Mouse (Mus musculus): ENCODE data around the gene Tle2. TPM values are rescaled to one million over a fixed set of nuclear protein-coding genes. Genes with fewer than 3 reads are reported as not detected.

The Tle2 gene
- polyA plus RNA-seq, 1 experiment from 2014 or later = 49.7 TPM

DNA sequence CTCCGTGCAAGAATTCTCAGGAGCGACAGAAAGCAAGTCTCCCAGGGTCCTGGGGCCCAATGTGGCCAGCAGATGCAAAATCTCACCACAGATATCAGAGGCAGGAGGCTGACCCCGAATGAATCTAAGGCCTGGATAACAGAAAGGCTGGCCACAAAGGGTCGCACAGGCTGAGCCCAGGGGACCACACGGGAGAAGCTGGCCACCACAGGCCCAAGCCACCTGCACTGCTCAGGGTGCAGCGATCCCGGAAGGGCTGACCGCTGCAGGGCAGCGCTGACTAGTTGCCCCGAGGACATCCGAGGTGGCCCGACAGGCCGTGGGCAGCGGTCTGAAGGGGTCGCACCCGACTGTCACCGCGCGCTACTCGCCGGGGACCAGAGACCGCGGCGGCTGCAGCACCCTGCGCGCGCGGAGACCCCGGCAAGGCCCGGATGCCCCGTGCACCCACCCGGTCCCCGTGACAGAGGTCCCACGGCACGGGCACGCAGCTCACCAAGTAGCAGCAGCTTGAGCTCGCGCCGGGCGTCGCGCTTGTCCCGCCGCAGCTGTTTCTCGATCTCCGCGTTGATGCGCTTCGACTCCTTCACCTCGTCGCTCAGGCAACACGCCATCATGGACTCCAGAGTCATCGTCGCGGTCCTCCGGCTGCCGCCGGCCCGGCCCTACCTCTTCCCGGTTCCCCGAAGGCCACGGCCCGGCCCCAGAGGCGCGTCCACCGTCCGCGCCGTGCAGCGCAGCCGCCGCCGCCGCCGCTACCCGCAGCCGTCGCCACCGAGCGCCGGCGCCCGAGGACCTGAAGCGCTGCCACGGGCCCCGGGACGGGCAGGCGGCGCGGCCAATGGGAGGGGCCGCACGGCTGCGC is 29.8 kb upstream of the Tle2 start:
- Histone ChIP-seq H3K9ac (peak overlapping the region; percentile 74), H3K27ac (peak overlapping the region; percentile 64)
- under 1% methylated on average over 67 of the region's 93 CpGs for WGBS

DNA sequence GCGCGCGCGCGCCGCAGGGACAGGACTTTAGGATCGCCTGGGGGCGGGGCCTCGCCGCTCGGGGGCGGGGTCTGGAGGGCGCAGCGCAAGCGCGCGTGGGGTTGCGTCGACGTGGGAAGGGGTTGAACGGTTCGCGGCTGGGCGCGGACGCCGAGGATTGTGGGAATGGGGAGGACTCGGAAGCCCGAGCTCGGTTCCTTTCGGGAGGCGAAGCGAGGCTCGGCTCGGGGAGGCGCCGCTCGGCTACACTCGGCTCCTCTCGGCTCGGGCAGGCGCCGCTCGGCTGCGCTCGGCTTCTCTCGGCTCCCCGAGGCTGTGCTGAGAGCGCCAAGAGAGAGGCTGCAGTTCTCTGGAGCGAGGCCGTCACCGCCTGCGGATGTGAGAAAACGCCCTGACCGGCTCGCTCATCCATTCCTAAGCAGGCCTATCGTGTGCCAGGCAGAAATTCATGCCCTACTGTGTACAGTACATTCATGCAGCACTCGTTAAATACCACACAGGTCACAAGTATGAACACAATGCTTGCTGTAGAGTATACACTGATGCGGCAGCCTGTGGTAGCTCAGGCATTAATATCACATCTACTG is 29.1 kb upstream of the Tle2 start, which contains the start of gene Gna11:
Gene Gna11, minus strand, starts transcription at position 30 of the 587 bp plus-strand sequence.
- peak within 1 kb of the TSS; percentile 83 for H3K4me3 ChIP-seq
- peak within 1 kb of the TSS; percentile 74 for H3K9ac ChIP-seq
- peak within 1 kb of the TSS; percentile 84 for H3K27ac ChIP-seq
- ATAC-seq (ENCODE audit: borderline replicate concordance, extremely low read depth, low FRiP score, low TSS enrichment) = peak; percentile 96
- peak within 1 kb of the TSS; percentile 86 for H3K4me2 ChIP-seq
- no peaks in the 10 kb centered on the region for H3K9me3 ChIP-seq
- H3K4me1 ChIP-seq = peaks cover 36% of the 10 kb centered on the region
- no peaks in the 10 kb centered on the region for H3K36me3 ChIP-seq
- no peaks in the 10 kb centered on the region for H3K27me3 ChIP-seq
- WGBS = 2% methylated on average over 53 of the region's 59 CpGs

More for the DNA sequence above, 29.8 kb upstream of the Tle2 start:
- H3K4me3 ChIP-seq = peak overlapping the region; percentile 83
- peak overlapping the region; percentile 86 for H3K4me2 ChIP-seq
- H3K36me3 ChIP-seq = no peaks in the 10 kb centered on the region
- ATAC-seq (ENCODE audit: borderline replicate concordance, extremely low read depth, low FRiP score, low TSS enrichment) = no peak; the same call in 1 of the 2 replicates
- peaks cover 36% of the 10 kb centered on the region for H3K4me1 ChIP-seq
- H3K9me3 ChIP-seq = no peaks in the 10 kb centered on the region
- no peaks in the 10 kb centered on the region for H3K27me3 ChIP-seq

DNA sequence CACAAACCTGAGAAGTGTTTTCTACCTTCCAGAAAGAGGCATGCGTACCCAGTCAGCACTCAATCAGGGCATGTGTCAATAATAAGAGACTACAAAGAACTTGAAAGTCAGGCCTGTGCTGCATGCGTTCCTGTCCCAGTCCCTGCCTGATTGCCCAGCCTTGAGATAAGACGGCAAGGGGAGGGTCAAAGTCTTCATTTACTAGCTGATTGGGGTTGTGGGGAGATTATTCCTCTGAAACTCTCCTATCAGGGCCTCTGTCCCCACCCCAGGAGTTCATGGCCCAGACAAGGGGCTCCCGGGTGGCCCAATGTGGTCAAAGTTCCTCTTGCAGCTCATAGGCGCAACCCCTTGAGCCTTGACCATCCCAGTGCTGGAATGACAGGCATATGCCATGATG is 28.0 kb upstream of the Tle2 start:
- H3K9me3 ChIP-seq = no peaks in the 10 kb centered on the region
- H3K27ac ChIP-seq = 0 out of 2 replicates have a peak overlapping the region, but pooled peaks have one; percentile 31
- WGBS = 56% methylated on average over 5 of the region's 5 CpGs
- H3K4me1 ChIP-seq = peaks cover 35% of the 10 kb centered on the region
- no peak overlapping the region for H3K4me3 ChIP-seq
- no peak overlapping the region for H3K4me2 ChIP-seq
- no peaks in the 10 kb centered on the region for H3K36me3 ChIP-seq
- no peaks in the 10 kb centered on the region for H3K27me3 ChIP-seq
- no peak for ATAC-seq (ENCODE audit: borderline replicate concordance, extremely low read depth, low FRiP score, low TSS enrichment)
- peak overlapping the region; percentile 29; the same call in 1 of the 2 replicates for H3K9ac ChIP-seq

DNA sequence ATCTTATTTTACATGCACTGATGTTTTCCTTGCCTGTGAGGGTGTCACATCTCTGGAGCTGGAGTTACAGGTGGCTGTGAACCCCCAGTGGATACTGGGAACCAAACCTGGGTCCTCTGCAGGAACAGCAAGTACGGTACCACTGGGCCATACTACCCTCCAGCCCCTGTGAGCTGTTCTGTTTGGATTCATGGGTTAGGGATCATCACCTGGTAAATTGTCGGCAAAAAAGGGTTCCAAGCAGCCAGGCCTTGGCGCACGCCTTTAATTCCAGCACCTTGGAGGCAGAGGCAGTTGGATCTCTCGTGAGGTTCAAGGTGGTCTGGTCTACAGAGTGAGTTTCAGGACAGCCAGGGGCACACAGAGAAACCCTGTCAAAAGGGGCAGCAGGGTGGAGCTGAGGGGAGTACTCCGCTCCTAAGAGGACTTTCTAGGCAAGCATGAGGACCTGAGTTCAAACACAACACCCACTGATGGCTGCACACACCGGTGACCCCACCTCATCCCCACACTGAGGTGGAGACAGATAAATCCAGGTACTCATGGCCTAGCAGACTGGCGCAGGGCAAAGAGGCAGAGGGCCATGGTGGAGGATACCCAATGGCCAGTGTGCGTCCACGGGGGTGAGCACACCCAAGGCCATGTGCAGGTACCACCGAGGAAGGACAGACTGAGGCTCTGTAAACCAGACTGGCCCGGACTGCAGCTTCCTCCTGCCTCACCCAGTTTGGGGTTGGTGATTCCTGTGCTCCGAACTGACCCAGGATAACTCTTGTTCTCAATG is 27.4 kb upstream of the Tle2 start:
- no peaks in the 10 kb centered on the region for H3K9me3 ChIP-seq
- WGBS = 92% methylated on average over 13 of the region's 13 CpGs
- H3K9ac ChIP-seq = no peak overlapping the region
- H3K4me2 ChIP-seq = no peak overlapping the region
- H3K4me1 ChIP-seq = peaks cover 32% of the 10 kb centered on the region
- no peaks in the 10 kb centered on the region for H3K36me3 ChIP-seq
- no peak overlapping the region for H3K4me3 ChIP-seq
- no peaks in the 10 kb centered on the region for H3K27me3 ChIP-seq
- ATAC-seq (ENCODE audit: borderline replicate concordance, extremely low read depth, low FRiP score, low TSS enrichment) = no peak
- 0 out of 2 replicates have a peak overlapping the region, but pooled peaks have one; percentile 31 for H3K27ac ChIP-seq

DNA sequence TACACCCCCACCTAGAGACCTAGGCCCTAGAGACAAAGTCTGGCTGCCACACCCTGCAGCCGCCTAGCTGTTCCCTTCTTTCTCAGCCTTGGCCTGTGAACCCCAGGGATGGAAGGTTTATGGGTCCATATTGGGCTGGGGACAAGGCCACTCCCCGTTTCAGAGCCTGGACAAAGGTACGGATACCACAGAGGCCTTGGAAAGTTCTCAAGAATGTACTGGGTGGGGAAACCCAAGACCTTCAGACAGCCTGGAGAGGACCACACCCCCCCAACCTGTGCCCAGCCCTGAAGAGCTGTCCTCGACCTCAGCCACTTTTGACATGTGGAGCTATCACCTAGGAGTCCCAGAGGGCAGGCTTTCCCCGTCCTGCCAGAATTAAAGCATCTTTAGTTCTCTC is 25.4 kb upstream of the Tle2 start:
- ATAC-seq (ENCODE audit: borderline replicate concordance, extremely low read depth, low FRiP score, low TSS enrichment) = no peak
- H3K36me3 ChIP-seq = no peaks in the 10 kb centered on the region
- WGBS = 55% methylated on average over 5 of the region's 5 CpGs
- no peak overlapping the region for H3K4me3 ChIP-seq
- no peaks in the 10 kb centered on the region for H3K9me3 ChIP-seq
- peaks cover 12% of the 10 kb centered on the region for H3K4me1 ChIP-seq
- H3K27ac ChIP-seq = no peak overlapping the region
- no peak overlapping the region for H3K4me2 ChIP-seq
- H3K27me3 ChIP-seq = no peaks in the 10 kb centered on the region
- no peak overlapping the region for H3K9ac ChIP-seq

DNA sequence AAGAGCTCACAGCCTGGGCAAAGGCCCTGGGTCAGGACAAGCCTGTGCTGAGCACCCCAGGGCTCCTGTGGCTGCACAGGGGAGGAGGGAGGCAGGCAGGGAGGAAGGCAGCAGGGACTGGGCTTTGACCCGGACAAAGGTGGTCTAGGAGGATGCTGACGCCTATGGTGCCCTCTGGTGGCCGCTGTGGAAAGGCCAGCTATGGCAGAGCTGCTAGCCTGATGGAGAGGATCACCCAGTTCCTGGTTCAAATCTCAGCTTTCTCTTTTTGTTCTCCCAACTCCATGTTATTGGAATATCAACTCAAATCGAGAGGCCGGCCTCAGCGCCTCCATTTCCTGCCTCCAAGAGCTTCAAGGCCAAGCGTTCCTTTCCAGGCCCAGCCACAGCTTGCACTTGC is 24.1 kb upstream of the Tle2 start:
- no peaks in the 10 kb centered on the region for H3K36me3 ChIP-seq
- H3K27me3 ChIP-seq = no peaks in the 10 kb centered on the region
- no peak overlapping the region for H3K27ac ChIP-seq
- H3K4me1 ChIP-seq = 0 out of 2 replicates have a peak, but pooled peaks cover 9% of the 10 kb centered on the region
- no peaks in the 10 kb centered on the region for H3K9me3 ChIP-seq
- no peak for ATAC-seq (ENCODE audit: borderline replicate concordance, extremely low read depth, low FRiP score, low TSS enrichment)
- no peak overlapping the region for H3K4me3 ChIP-seq
- no peak overlapping the region for H3K9ac ChIP-seq
- 11% methylated on average over 7 of the region's 7 CpGs for WGBS
- no peak overlapping the region for H3K4me2 ChIP-seq

DNA sequence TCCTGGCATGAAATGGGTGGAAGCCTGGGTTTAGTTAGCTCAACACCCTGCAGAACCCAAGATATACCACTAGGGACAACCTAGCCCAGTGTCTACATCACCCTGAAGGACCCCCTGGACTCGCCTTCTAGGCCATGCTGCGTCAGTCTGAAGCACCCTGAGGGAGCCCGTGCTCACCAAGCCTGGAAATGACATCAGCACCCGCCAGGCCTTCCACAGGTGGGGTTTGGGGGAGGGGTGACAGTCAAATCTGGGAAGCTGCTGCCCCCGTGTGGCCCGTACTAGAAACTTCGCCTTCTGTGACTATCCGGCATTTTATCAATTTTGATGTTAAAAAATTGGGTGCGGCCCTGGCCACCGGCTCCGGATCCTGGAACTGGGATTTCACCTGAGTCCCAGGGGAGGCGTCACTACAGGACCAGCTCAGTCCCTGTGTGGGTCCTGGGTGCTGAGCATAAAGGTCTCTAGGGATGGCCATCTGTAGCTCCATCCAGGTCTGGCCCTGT is 22.7 kb upstream of the Tle2 start:
- H3K9ac ChIP-seq = no peak overlapping the region
- ATAC-seq (ENCODE audit: borderline replicate concordance, extremely low read depth, low FRiP score, low TSS enrichment) = peak; percentile 89
- no peaks in the 10 kb centered on the region for H3K27me3 ChIP-seq

DNA sequence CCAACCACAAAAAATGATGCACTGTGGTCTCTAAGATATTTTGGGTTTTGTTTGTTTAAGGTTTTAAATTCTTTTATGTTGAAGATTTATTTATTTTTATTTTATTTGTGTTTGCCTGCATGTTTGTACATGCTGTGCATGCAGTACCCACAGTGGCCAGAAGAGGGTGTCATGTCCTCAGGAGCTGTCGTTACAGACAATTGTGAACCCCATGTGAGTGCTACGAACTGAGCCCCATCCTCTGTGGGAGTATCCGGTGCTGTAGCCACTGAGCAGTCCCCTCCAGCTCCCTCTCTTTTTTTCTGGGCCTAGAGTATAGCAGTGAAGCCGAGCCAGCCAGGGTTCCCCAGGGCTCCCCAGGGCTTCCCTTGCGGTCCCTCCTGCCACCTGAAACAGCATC is 21.1 kb upstream of the Tle2 start:
- no peaks in the 10 kb centered on the region for H3K9me3 ChIP-seq
- H3K27me3 ChIP-seq = no peaks in the 10 kb centered on the region
- WGBS = 88% methylated on average over 5 of the region's 5 CpGs
- H3K4me3 ChIP-seq = no peak overlapping the region
- H3K27ac ChIP-seq = no peak overlapping the region
- 0 out of 2 replicates have a peak, but pooled peaks cover 3% of the 10 kb centered on the region for H3K4me1 ChIP-seq
- no peaks in the 10 kb centered on the region for H3K36me3 ChIP-seq
- H3K4me2 ChIP-seq = no peak overlapping the region
- H3K9ac ChIP-seq = no peak overlapping the region
- ATAC-seq (ENCODE audit: borderline replicate concordance, extremely low read depth, low FRiP score, low TSS enrichment) = no peak

More for the DNA sequence above, 22.7 kb upstream of the Tle2 start:
- Histone ChIP-seq H3K36me3 (no peaks in the 10 kb centered on the region), H3K27ac (peak overlapping the region; percentile 30), H3K4me2 (no peak overlapping the region), H3K4me3 (no peak overlapping the region), H3K4me1 (0 out of 2 replicates have a peak, but pooled peaks cover 3% of the 10 kb centered on the region), H3K9me3 (no peaks in the 10 kb centered on the region)
- 2% methylated on average over 12 of the region's 12 CpGs for WGBS

DNA sequence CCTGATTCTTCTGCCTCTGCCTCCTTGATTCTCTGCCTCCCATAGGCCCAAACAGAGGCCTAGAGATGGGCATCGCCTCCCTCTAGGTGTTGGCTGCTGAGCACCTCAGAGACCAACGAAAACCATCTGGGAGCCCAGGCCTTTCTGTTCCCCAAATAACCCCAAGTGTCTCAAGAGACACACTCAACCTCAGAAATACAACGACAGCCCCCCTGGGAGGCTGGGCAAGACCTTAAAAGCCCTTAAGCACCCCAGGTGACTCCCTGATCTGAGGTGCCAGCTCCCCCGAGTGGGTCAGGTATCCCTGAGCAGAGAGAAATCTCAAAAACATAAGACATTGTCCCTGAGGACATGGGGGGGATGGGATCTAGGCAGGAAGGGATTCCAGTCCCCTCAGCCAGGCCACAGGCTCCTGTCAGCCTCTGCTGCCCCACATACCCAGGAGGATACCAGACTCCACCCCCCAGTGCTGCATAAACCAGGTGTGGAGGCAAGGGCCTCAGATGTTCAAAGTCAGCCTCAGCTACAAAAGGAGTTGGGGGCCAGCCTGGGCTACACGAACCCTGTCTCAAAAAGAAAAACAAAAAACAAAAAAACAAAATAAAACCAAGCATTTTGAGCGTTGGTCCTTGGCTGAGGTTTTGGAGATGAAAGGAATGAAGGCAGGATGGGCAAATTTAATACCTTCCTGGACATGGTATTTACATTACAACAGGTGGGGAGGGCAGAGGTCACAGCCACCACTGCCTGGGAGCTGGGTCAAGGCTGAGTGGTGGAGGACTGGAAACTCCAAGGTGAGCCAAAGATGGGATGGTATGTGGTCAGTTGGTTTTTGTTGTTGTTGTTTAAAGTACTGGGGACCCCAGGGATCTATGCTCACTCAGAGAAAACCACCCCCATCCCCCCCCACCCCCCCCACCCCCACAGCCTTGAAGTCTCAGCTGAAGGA is 20.3 kb upstream of the Tle2 start:
- Histone ChIP-seq H3K4me1 (peaks cover 6% of the 10 kb centered on the region; the same call in 1 of the 2 replicates), H3K27ac (no peak overlapping the region), H3K27me3 (no peaks in the 10 kb centered on the region), H3K36me3 (no peaks in the 10 kb centered on the region), H3K4me2 (no peak overlapping the region), H3K9me3 (no peaks in the 10 kb centered on the region), H3K9ac (no peak overlapping the region), H3K4me3 (no peak overlapping the region)
- ATAC-seq (ENCODE audit: borderline replicate concordance, extremely low read depth, low FRiP score, low TSS enrichment) = no peak
- WGBS = 66% methylated on average over 6 of the region's 6 CpGs

DNA sequence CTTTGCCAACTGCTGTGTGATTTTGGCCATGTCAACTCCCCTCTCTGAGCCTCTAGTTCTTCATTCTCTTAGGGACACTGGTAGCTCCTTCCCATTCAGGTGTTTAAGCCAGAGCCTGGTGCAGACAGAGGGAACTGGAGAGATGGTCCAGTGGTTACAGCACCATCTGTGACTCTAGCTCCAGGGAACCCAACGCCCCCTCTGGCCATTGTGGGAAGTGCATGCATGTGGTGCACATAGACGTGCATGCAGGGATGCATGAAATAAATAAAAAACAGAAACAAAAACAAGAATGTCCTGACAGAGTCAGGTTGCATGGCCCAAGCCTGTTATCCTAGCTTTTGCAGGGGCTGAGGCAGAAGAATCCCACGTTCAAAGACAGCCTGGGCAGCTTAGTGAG is 18.1 kb upstream of the Tle2 start:
- Histone ChIP-seq H3K9me3 (no peaks in the 10 kb centered on the region), H3K36me3 (peaks cover under 1% of the 10 kb centered on the region; the same call in 1 of the 2 replicates), H3K9ac (no peak overlapping the region), H3K27me3 (no peaks in the 10 kb centered on the region), H3K4me3 (no peak overlapping the region), H3K27ac (no peak overlapping the region), H3K4me2 (no peak overlapping the region), H3K4me1 (peaks cover 13% of the 10 kb centered on the region)
- WGBS = 75% methylated on average over 3 of the region's 3 CpGs
- no peak for ATAC-seq (ENCODE audit: borderline replicate concordance, extremely low read depth, low FRiP score, low TSS enrichment)
